Mouse (Mus musculus) heart, adult 2 months (tissue): ENCODE results near the gene Nit2. TPM values are rescaled to one million over a fixed set of nuclear protein-coding genes. Genes with fewer than 3 reads are reported as not detected.
"Not testable (repeated sequence)": the region's sequence is repeated elsewhere in the genome, so short reads cannot be mapped to it uniquely, and the experiment has no call there.

Source experiments
- DNase-seq, 2 experiments: peaks; one replicate each; pipeline ENCODE4 v3.0.0; 2021
- H3K27ac ChIP-seq: fragments of 200-600 bp; 2 replicates; pipeline ENCODE4 v1.8.1; 2022
- H3K27me3 ChIP-seq: fragments of 200-500 bp; 2 replicates; pipeline ENCODE4 v1.6.1; 2012; ENCODE audit warnings: mild to moderate bottlenecking, low read length, inconsistent platforms, mixed read lengths; ENCODE audit not compliant: control insufficient read depth, insufficient read depth
- H3K36me3 ChIP-seq: fragments of 200-500 bp; 2 replicates; pipeline ENCODE4 v1.6.1; 2012; ENCODE audit warnings: low read length, inconsistent platforms; ENCODE audit not compliant: control insufficient read depth, insufficient read depth
- H3K4me1 ChIP-seq: fragments of 200-500 bp; 2 replicates; pipeline ENCODE4 v1.6.1; 2011; ENCODE audit warnings: low read length; ENCODE audit not compliant: control insufficient read depth, insufficient read depth
- H3K4me3 ChIP-seq: fragments of 200-600 bp; 2 replicates; pipeline ENCODE4 v1.8.1; 2022
- H3K79me2 ChIP-seq: fragments of 200-500 bp; replicated peaks from 2 replicates; pipeline ENCODE4 v1.6.1; 2012; ENCODE audit warnings: mild to moderate bottlenecking, inconsistent platforms, low read length, moderate library complexity, mixed read lengths; ENCODE audit not compliant: control insufficient read depth, insufficient read depth
- H3K9ac ChIP-seq: fragments of 200-500 bp; 2 replicates; pipeline ENCODE4 v1.6.1; 2012; ENCODE audit warnings: low read depth, mild to moderate bottlenecking, control low read depth, inconsistent platforms, low read length, mixed read lengths
- CTCF ChIP-seq: fragments of 200-600 bp; IDR thresholded peaks from 2 replicates; pipeline ENCODE4 v1.8.1; 2022; ENCODE audit warnings: antibody characterized with exemption, mild to moderate bottlenecking, moderate library complexity
- EP300 ChIP-seq: fragments of 200-500 bp; IDR thresholded peaks from 2 replicates; pipeline ENCODE4 v1.6.1; 2011; ENCODE audit warnings: low read depth, low read length, control low read depth; ENCODE audit not compliant: insufficient read depth
- POLR2A ChIP-seq: fragments of 200-500 bp; IDR thresholded peaks from 2 replicates; pipeline ENCODE4 v1.6.1; 2011; ENCODE audit warnings: mild to moderate bottlenecking, low read depth, low read length, control low read depth; ENCODE audit not compliant: insufficient read depth
- WGBS: fragments of 180-500 bp; shearing (Covaris S2); methylation state at CpG from one replicate; pipeline ENCODE4 v1.1.7; 2018; 5-methylcytosine and 5-hydroxymethylcytosine counted together
- intact Hi-C: fragments of 180-260 bp; cut with DNase I; formaldehyde crosslinking; loops from one replicate; pipeline ENCODE4 v1.15.1; 2025
- polyA plus RNA-seq: library from polyadenylated mRNA; depleted of rRNA; stranded (reverse); fragments of >200 nt; gene quantifications from 2 replicates; pipeline ENCODE4 v1.2.3, GENCODE M21; 2012
- total RNA-seq, 2 experiments: library from RNA; stranded (reverse); gene quantifications; 2 replicates each; pipeline ENCODE4 v1.2.3; 2021

Nit2 gene
- total and polyA plus RNA-seq, 3 experiments = 19.3 to 35.4 (median 27.4) TPM

- TF ChIP-seq EP300 (no peak), CTCF (no peak), POLR2A (no peak)
- H3K27ac ChIP-seq = no peak overlapping the region
- H3K9ac ChIP-seq = no peak overlapping the region
- no peaks in the 10 kb centered on the region for H3K79me2 ChIP-seq
- WGBS = 62% methylated on average over 10 of the region's 10 CpGs
- no peak overlapping the region for H3K4me3 ChIP-seq
- H3K4me1 ChIP-seq = no peaks in the 10 kb centered on the region
- DNase-seq = no peak
- intact Hi-C loops = no loop called here
- H3K36me3 ChIP-seq = no peaks in the 10 kb centered on the region
- no peaks in the 10 kb centered on the region for H3K27me3 ChIP-seq
Observed at GRCm38 (mm10) chr16:57177664-57178063, 10.5 kb upstream of the Nit2 start.

- intact Hi-C loops = no loop called here
- Histone ChIP-seq H3K27me3 (no peaks in the 10 kb centered on the region), H3K79me2 (no peaks in the 10 kb centered on the region), H3K36me3 (no peaks in the 10 kb centered on the region), H3K27ac (no peak overlapping the region), H3K4me3 (no peak overlapping the region), H3K4me1 (no peaks in the 10 kb centered on the region), H3K9ac (no peak overlapping the region)
- WGBS = 68% methylated on average over 2 of the region's 2 CpGs
- TF ChIP-seq POLR2A (no peak), EP300 (no peak), CTCF (peak; percentile 93)
- no peak for DNase-seq
Observed at GRCm38 (mm10) chr16:57177254-57177653, 10.1 kb upstream of the Nit2 start.

GRCm38 (mm10) chr16:57176276-57176675 lies 9.1 kb upstream of the Nit2 start:
- no peak overlapping the region for H3K4me3 ChIP-seq
- H3K9ac ChIP-seq = no peak overlapping the region
- intact Hi-C loops = no loop called here
- H3K4me1 ChIP-seq = no peaks in the 10 kb centered on the region
- no peak overlapping the region for H3K27ac ChIP-seq
- TF ChIP-seq EP300 (no peak), POLR2A (no peak), CTCF (no peak)
- WGBS = 84% methylated on average over 7 of the region's 7 CpGs
- no peaks in the 10 kb centered on the region for H3K27me3 ChIP-seq
- H3K79me2 ChIP-seq = no peaks in the 10 kb centered on the region
- DNase-seq = peak in 1 of 2 experiments; percentile 17
- H3K36me3 ChIP-seq = no peaks in the 10 kb centered on the region

GRCm38 (mm10) chr16:57175751-57176150 lies 8.6 kb upstream of the Nit2 start:
- intact Hi-C loops = no loop called here
- Histone ChIP-seq H3K4me1 (no peaks in the 10 kb centered on the region), H3K79me2 (no peaks in the 10 kb centered on the region), H3K36me3 (no peaks in the 10 kb centered on the region), H3K4me3 (no peak overlapping the region), H3K27me3 (no peaks in the 10 kb centered on the region), H3K9ac (no peak overlapping the region), H3K27ac (no peak overlapping the region)
- 87% methylated on average over 2 of the region's 2 CpGs for WGBS
- TF ChIP-seq CTCF (no peak), POLR2A (no peak), EP300 (no peak)
- no peak for DNase-seq

GRCm38 (mm10) chr16:57174480-57174879 lies 7.3 kb upstream of the Nit2 start:
- intact Hi-C loops, H3K4me1 ChIP-seq, DNase-seq, H3K27ac ChIP-seq, H3K4me3 ChIP-seq, H3K9ac ChIP-seq, H3K27me3 ChIP-seq, H3K79me2 ChIP-seq, H3K36me3 ChIP-seq: not testable (repeated sequence)

- Histone ChIP-seq H3K9ac (no peak overlapping the region), H3K27ac (no peak overlapping the region), H3K4me1 (peaks cover 2% of the 10 kb centered on the region), H3K4me3 (no peak overlapping the region), H3K27me3 (no peaks in the 10 kb centered on the region), H3K36me3 (no peaks in the 10 kb centered on the region), H3K79me2 (no peaks in the 10 kb centered on the region)
- WGBS = 92% methylated on average over 6 of the region's 6 CpGs
- TF ChIP-seq EP300 (no peak), POLR2A (no peak), CTCF (no peak)
- no peak for DNase-seq
- intact Hi-C loops = no loop called here
Observed at GRCm38 (mm10) chr16:57171570-57171969, 4.4 kb upstream of the Nit2 start.

- H3K4me1 ChIP-seq = peaks cover 2% of the 10 kb centered on the region
- no peak for DNase-seq
- no peak overlapping the region for H3K27ac ChIP-seq
- WGBS = 91% methylated on average over 8 of the region's 8 CpGs
- H3K36me3 ChIP-seq = no peaks in the 10 kb centered on the region
- H3K9ac ChIP-seq = no peak overlapping the region
- intact Hi-C loops = no loop called here
- H3K27me3 ChIP-seq = no peaks in the 10 kb centered on the region
- no peak for TF ChIP-seq EP300
- TF ChIP-seq CTCF = no peak
- TF ChIP-seq POLR2A = no peak
- no peaks in the 10 kb centered on the region for H3K79me2 ChIP-seq
- no peak overlapping the region for H3K4me3 ChIP-seq
Observed at GRCm38 (mm10) chr16:57171161-57171560, 4.0 kb upstream of the Nit2 start.
